Mouse (Mus musculus) gastrocnemius, adult 18-20 months (tissue): Measurements from ENCODE around the gene Spsb2. TPM values are rescaled to one million over a fixed set of nuclear protein-coding genes. Genes with fewer than 3 reads are reported as not detected.
A peak's percentile ranks its signal among the peaks of the same experiment; 100 is the strongest.
"Not testable (repeated sequence)": the region's sequence is repeated elsewhere in the genome, so short reads cannot be mapped to it uniquely, and the experiment has no call there.

ENCODE experiments used
- DNase-seq: peaks from one replicate; pipeline ENCODE4 v3.0.0; 2021; ENCODE audit warnings: low spot score
- total RNA-seq, 2 experiments: library from RNA; stranded (reverse); gene quantifications; 2 replicates each; pipeline ENCODE4 v1.2.3; 2021

Spsb2 gene
- total RNA-seq, 2 experiments from 2014 or later: 2.2 to 5.3 TPM

DNA sequence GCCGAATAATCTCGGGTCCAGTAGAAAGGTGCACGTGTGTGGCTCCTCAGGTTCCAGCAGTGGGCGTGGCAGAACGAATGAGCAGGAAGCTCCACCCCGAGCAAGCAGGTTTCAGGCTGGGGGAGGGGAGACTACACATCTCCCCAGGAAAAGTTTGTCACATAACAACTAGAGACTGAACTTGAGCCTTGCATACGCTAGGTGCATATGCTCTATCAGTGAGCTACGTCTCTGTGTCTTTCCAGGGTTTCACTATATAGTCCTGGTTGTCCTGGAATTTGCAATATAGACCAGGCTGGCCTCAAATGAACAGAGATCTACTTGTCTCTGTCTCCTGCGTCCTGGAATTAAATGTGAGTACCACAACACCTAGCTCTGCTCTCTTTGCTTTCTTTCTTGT, 6.1 kb upstream of the Spsb2 start:
- not testable (repeated sequence) for DNase-seq

DNA sequence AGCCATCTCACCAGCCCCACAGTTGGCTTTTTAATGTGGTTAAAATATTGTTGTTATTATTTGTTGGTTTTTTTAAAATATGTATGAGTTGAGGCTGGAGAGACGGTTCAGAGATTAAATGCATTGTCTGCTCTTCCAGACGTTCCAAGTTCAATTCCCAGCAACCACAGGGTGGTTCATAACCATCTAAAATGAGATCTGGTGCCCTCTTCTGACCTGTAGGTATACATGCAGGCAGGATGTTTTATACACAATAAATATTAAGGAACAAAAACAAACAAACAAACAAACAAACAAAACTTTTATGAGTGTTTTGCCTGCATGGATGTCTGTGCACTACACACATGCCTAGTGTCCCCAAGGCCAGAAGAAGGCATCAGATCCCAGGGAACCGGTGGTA, 5.4 kb upstream of the Spsb2 start:
- no peak for DNase-seq

DNA sequence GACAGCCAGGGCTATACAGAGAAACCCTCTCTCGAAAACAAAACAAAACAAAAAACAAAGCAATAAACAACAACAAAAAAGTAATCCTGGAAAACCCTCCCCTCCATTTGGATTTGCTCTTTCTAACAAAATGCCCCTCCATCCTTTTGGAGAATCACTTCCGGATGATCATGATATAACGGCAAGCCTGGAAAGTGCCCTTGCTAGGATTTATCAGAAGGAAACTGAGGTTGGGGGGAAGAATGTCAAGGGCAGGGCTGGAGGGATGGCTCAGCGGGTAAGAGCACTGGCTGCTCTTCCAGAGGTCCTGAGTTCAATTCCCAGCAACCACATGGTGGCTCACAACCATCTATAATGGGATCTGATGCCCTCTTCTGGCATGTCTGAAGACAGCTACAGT, 4.8 kb upstream of the Spsb2 start:
- DNase-seq: not testable (repeated sequence)

DNA sequence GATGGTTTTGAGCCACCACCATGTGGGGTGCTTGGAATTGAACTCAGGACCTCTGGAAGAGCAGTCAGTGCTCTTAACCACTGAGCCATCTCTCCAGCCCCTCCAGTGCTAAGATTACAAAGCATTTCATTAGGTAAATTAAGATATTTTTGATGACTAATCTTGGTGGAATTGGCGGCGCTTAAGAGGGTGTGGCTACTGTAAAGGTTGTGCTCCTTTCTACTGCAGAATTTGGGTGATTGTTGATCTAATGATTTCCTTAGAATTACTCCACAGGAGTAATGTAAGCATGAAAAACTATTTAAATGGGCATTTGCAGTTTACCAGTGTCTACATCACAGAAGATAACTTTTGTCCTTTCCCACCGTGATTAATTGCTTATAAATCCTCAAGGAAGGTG, 4.1 kb upstream of the Spsb2 start:
- DNase-seq: no peak

DNA sequence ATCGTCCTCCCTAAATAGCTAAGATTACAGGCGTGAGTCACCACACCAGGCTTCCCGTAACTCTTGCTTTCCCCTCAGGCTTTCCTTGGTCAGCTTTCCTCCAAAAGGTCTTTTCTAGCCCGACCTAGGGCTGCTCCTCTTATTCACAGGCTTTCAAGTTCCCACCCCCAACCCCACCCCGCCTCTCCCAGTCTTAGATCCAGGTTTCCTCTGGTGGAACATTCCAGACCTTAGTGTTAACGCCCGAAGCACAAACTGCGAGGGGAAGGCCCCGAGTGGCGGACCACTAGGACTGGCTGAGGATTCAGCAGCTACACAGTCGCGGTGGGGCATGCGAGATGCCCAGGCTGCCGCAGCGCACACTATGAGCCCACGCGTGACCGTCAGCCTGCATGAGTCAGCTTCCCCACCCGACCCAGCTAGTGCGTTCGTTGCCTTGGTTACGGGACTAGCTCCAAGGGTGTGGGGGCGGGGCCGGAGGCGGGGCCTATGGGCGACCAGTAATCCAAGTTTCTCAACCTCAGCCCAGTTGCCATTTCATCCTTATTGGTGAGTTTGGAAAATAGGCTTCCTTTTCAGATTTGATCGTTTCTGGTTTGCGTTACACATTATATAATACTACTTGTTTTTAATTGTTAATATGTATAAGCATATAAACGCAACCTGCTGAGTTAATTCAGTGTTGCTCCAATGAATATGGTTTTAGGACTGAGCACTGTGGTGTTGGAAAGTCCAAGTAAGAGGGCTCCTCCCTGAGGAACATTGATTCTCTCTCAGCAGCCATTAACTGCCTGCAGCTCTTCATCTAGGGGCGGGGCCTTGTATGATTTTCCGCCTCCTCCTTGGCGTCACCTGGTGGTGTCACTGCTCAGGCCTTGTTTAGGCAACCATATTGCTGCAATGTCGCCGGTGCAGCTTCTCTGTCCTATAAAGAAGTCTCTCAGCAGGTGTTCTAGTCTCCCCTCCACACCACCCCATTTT, 2.8 kb upstream of the Spsb2 start:
- DNase-seq: peak; percentile 95

DNA sequence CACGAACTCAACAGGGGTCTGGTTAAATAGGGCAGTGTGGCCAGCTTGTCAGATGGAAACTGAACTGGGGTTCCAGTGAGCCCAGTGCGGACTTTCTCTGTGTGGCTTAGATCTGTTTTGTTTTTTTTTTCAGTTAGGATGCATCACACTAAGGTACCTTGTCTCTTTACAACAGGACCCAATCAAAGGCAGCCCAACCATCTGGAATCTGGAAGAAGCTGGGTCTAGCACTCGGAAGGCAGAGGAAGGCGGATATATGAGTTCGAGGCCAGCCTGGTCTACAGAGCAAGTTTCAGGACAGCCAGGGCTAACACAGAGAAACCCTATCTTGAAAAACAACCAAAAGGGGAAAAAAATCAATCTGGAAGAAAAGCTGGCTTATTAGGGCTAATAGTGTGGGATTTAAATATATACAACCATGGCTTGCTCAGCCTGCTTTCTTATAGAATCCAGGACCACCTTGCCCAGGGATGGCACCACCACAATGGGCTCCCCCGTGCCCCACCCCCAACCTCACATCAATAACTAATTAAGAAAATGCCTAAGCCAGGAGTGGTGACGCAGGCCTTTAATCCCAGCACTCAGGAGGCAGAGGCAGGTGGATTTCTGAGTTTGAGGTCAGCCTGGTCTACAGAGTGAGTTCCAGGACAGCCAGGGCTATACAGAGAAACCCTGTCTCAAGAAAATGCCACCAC, 1.9 kb upstream of the Spsb2 start:
- no peak for DNase-seq

DNA sequence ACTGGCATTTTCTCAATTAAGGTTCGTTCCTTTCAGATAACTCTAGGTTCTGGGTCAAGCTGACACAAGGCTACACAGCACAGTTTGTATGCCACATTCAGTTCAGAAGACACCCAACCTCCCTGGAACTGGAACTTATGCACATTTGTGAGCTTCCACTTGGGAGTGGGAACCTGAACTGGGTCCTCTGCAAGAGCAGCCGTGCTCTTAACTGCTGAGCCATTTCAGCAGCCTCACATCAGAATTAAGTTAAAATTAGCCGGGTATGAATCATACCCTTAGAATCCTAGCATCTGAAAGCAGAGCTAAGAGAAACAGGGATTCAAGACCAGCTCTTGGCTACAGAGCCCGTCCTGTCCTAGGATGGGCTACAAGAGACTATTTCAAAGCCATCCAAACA, 1.1 kb upstream of the Spsb2 start:
- DNase-seq: no peak

DNA sequence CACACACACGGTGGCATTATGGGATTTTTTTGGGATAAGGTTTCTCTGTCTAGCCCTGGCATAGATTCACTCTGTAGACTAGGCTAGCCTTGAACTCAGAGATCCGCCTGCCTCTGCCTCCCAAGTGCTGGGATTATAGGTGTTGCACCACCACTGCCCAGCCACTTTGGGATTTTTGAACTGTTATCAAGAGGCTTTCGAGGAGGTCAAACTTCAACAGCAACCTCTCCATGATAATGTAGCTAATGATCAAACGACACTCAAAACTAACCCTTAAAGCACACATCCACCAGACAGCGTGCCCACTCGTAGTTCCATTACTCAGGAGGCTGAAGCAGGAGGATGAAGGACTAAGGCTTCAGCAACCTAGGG, 489 bp upstream of the Spsb2 start:
- no peak for DNase-seq

DNA sequence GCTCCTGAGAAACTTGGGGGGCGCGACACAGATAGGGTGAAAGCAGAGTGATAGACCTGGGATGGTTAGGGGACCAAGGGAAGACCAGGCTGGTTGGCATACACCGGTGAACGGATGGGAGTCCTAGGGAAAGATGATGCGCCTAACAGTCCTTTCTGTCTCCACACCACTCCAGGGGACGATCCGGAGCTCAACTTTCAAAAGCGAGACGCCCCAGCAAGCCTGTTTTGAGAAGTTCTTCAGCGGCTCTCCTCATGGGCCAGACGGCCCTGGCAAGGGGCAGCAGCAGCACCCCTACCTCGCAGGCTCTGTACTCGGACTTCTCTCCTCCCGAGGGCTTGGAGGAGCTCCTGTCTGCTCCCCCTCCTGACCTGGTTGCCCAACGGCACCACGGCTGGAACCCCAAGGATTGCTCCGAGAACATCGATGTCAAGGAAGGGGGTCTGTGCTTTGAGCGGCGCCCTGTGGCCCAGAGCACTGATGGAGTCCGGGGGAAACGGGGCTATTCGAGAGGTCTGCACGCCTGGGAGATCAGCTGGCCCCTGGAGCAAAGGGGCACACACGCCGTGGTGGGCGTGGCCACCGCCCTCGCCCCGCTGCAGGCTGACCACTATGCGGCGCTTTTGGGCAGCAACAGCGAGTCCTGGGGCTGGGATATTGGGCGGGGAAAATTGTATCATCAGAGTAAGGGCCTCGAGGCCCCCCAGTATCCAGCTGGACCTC, 752 bp downstream of the Spsb2 start:
- DNase-seq: peak; percentile 87

DNA sequence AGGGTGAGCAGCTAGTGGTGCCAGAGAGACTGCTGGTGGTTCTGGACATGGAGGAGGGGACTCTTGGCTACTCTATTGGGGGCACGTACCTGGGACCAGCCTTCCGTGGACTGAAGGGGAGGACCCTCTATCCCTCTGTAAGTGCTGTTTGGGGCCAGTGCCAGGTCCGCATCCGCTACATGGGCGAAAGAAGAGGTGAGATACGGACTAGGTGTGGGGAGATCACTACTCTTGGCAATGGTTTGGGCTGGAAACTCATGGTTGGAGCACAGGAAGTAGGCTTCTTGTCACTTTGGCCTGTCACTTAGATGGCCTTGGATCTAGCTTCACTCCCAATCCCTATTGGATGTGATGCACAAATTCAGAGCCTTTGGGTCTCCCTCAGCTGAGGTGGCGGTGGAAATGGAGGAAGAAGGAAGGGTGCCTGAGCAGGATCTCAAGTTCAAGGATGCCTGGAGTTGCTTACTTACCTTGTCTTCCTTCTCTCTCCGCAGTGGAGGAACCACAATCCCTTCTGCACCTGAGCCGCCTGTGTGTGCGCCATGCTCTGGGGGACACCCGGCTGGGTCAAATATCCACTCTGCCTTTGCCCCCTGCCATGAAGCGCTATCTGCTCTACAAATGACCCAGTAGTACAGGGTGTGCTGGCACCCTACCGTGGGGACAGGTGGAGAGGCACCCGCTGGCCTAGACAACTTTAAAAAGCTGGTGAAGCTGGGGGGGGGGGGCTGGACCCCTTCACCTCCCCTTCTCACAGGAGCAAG, 1.5 kb downstream of the Spsb2 start:
- no peak for DNase-seq

DNA sequence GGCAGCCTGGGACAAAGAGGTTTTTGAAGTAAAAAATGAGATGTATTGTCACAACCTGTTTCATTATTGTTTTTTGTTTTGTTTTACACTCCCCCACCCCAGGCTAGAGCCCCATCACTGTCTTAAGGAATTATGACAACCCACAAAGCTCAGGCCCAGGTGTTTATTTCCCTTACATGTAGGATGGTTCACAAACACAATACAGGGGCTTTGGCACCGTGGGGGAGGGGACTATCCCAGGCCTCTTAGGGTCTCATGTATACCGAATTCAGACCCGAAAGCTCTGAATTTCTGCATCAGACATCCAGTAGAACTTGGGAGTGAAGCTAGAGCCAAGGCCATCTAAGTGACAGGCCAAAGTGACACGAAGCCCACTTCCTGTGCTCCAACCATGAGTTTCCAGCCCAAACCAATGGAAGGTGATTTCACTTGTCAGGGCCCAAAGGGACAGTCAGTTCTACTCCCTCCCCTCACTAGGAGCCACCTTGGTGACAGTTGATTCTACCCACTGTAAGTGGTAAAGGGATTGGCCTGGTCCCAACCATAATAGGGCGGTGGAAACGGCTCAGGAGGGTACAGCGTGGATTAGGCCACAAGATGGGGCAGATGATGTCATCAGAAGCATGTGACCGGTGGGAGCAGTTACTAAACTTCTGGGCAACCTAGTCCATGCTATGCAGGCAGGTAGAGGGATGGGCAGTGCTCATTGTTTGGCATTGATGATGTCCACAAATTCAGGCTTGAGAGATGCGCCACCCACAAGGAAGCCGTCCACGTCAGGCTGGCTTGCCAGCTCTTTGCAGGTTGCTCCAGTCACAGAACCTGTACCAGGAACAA, 2.3 kb downstream of the Spsb2 start:
- not testable (repeated sequence) for DNase-seq

DNA sequence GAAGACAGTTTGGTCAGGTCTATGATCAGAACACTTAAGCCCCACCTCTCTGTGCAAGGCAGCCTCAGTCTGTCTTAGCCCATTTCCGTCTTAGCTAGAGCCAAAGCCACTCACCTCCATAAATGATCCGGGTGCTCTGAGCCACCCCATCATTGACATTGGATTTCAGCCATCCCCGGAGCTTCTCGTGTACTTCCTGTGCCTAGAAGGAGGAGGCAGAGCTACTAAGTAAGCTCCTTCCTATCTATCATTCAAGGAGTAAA, 2.9 kb downstream of the Spsb2 start:
- no peak for DNase-seq

DNA sequence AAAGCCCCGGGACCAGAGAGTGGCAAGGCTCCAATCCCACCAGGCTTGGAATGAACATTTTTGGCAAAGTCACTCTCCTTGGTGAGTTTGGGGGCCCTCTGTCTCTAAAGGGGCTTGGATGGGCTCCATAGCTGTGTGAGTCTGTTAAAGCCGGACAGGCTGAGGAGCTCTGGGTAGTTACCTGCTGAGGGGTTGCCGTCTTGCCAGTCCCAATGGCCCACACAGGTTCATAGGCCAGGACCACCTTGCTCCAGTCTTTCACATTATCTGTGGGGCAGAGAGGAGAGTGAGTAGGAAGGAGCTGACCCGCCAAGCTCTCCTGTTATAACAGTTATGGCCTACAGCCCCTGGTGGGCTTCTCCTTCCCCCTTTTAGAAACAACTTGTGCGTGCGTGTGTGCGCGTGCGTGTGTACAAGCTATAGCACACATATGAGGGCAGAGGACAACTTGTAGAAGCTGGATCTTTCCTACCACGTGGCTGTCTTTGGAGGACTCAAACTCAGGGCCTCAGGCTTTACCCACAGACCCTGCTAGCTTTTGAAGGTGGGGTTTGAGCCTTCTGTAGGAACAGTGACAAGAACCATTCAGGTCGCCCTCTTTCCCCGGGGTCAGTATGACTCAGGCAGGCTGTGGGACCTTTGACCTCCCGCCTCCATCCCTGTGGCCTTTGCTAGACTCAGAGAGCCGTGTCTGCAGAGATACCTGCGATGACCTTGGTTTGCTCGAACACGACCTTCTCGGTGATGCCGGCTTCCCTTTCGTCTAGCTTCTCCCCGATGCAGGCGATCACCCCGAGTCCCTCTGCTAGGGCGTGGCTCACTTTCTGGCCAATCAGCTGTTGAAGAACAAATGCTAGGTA, 3.5 kb downstream of the Spsb2 start:
- DNase-seq: peak; percentile 30

DNA sequence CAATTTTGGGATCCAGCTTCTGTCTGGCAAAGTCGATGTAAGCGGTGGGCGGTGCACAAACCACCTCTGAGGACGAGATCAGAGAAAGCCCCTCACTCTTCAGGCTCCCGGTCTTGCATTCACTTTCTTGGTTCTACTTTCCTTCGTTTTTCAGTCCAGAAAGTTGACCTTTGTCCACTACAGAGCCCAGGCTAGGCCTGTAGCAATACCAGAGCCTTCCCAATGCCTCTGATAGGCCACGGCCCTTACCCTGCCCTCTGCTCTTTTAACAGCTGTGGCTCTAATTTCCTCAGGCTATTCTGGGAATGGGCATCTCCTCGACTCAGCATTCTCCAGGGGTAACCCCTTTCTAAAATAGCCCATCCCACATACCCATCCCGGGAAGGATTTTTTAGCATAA, 4.4 kb downstream of the Spsb2 start:
- peak; percentile 80 for DNase-seq

DNA sequence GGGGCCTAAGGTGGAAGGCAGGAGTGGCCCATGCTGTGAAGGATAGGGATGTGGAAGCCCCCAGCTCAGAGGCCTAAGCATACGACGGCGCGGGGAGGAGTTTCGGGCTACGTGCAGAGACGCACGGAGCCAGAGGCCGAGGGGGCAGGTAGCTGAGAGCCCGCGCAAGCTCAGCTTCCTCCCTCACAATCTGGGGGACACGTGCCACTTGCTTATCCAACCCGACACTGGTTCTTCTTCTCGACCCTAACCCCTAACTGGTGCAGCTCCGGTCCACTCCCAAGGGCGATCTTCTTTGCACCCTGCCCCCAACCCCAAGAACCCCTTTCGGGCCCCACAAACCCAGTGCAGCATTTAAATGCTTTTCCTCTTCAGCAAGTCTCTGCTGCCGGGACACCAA, 5.0 kb downstream of the Spsb2 start:
- peak; percentile 72 for DNase-seq

DNA sequence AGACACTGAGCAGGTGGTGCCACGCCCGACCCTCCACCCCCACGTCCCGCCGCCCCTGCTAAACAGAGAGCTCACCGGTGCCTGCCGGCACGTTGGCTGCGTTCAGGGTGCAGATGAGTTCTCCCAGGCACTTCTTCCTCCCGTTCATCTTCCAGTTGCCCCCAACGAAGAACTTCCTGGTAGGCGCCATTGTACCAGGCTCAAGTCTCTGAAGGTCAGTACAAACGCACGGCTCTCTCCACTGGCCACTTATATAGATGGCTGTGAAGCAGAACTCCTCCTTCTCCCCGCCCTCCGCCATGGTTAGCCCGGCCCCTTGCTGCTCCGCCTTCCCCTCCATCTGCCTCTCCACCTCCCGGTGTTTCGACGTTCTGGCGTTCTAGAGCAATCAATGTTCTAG, 5.5 kb downstream of the Spsb2 start, which contains the start of gene Tpi1:
Gene Tpi1 (minus strand): TSS at position 364 of the 400 bp plus-strand sequence.
- peak; percentile 97 for DNase-seq

DNA sequence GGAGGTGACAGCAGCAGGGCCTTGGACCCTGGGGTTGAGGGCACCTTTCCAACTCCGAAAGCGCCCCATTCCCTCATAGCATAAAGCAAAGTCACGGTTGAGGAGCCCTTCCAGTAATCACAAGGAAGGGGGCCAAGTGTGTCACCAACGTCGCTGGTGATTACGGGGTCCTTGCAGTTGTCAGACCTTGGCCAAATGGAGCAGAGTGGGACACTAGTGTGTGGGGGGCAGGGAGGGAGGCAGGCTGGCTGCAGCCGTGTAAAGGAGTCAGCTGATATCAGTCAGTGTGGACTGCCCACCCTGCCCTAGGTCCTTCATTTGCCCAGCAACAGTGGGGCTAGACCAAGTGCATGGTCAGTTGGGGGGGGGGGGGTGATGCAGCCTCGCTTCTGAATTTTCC, 6.0 kb downstream of the Spsb2 start:
- no peak for DNase-seq

DNA sequence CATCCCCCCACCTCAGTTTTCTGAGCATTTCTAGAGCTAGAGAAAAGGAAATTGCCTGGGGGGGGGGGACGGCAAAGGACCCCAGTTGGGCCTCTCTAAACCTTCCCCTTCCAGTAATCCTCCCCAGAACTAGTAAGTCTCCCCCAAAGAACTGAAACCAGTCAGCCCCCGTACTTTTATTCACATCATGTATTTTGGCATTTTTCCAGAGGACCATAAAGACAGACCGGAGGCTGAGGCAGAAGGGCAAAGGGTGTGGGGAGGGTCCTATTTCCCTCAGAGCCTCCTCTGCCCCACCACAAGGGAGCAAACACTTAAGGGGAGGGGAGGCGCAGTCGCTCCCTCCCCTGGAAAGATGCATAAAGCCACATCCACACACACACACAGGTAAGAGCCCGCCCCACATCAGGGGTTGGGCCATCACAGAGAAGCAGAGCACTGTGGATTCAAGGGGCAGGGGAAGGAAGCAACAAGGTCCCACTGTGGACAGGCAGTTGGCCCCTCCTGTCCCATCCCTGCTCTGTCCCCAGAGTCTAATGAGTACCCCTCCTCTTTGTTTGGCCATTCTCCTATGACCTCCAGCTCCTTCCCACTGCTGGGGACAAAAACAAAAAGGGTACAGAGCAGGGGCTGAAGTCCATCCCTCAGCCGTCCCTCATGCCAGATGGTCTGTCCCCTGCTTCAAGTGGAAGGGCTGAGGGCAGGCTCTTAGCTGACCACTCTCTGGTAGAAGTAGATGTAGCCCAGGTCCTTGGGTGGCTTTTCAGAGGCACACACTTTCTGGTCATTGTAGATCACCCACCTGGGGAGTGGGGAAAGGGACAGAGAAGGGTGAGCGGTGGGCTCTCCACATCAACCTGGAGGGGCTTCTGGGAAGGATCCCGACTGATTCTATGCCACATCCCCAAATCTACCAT, 6.7 kb downstream of the Spsb2 start:
- no peak for DNase-seq

DNA sequence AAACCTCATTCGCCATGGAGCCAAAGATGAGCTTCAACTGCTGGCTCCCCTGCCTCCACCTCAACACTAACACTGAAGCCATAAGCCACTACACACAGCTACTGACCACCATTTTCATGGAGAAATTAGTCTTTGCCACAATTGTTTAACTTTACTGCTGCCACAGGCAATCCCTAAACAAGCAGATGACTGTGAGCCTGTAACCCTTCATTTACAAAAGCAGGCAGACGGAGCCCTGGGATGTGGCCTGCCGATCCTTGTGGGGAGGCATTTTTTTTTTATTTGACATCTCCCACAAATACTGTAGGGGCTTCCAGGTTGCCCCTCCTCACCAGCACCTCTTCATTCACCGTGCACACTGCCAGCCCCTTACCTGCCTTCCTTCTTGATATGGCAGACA, 8.2 kb downstream of the Spsb2 start:
- DNase-seq: no peak
